Mouse (Mus musculus): ENCODE measurements around the gene Cd164. TPM values are rescaled to one million over a fixed set of nuclear protein-coding genes. Genes with fewer than 3 reads are reported as not detected.
"Not testable (repeated sequence)": the region's sequence is repeated elsewhere in the genome, so short reads cannot be mapped to it uniquely, and the experiment has no call there.

Gene Cd164
- polyA plus RNA-seq, 1 experiment from 2014 or later, result 98.8 TPM

GRCm38 (mm10) chr10:41505446-41505845 is 13.8 kb upstream of the Cd164 start:
- 7% methylated on average over 3 of the region's 3 CpGs for WGBS
- peak; percentile 65; the same call in 1 of the 2 replicates for ATAC-seq (ENCODE audit: low FRiP score, low read depth)
- not testable (repeated sequence) for H3K27ac ChIP-seq; H3K27me3 ChIP-seq (replicated peaks); H3K9me3 ChIP-seq; H3K9ac ChIP-seq; H3K4me1 ChIP-seq; H3K4me2 ChIP-seq (replicated peaks); H3K36me3 ChIP-seq; H3K4me3 ChIP-seq

DNA sequence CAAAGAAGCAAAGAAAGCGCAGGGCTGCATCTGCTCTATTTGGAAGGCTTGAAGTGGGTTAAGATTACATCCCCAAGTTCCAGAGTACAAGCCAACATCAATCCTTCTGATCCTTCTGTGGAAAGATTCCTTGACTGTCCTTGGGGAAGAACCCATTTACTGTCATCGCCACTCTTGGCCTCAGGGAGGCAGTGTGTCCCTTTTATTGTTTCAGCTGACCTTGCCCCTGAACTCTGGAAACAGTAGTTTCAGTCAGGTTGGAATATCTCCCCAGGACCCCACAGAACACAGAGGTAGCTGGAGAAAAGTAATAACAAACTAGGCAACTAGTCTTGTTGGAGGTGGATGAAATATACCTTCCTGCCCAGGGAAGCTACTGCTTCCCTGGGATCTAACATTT is 10.1 kb upstream of the Cd164 start:
- WGBS, result 36% methylated on average over 2 of the region's 2 CpGs
- Histone ChIP-seq H3K4me3 (no peak overlapping the region), H3K27me3 (replicated peaks) (no peaks in the 10 kb centered on the region), H3K4me1 (no peaks in the 10 kb centered on the region), H3K9me3 (no peaks in the 10 kb centered on the region), H3K4me2 (replicated peaks) (no peak overlapping the region), H3K27ac (no peak overlapping the region), H3K36me3 (no peaks in the 10 kb centered on the region), H3K9ac (no peak overlapping the region)
- no peak for ATAC-seq (ENCODE audit: low FRiP score, low read depth)

GRCm38 (mm10) chr10:41514301-41514700 is 4.9 kb upstream of the Cd164 start:
- H3K27ac ChIP-seq, result no peak overlapping the region
- H3K36me3 ChIP-seq, result no peaks in the 10 kb centered on the region
- H3K4me1 ChIP-seq, result no peaks in the 10 kb centered on the region
- ATAC-seq (ENCODE audit: low FRiP score, low read depth), result no peak
- no peak overlapping the region for H3K4me3 ChIP-seq
- H3K9ac ChIP-seq, result no peak overlapping the region
- 73% methylated on average over 4 of the region's 4 CpGs for WGBS
- H3K9me3 ChIP-seq, result no peaks in the 10 kb centered on the region
- no peak overlapping the region for H3K4me2 ChIP-seq (replicated peaks)
- no peaks in the 10 kb centered on the region for H3K27me3 ChIP-seq (replicated peaks)

DNA sequence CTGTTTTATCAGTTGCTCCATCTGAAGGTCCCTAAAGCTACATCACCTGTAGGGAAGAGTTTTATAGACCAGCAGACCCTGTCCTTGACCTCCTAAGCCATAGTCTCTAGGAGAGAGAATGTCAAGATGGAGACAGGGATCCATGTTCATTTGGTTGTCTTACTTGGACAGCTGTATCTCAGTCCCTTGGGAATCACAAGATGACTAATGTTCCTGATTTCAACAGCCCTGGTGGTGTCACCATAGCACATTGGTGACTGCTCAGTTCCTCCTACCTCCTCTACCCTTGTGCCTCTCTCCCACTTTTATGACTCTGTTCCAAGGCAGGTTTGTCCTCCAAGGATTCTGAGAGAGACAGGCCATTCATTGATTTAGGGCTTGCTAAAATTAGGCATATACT is 4.3 kb upstream of the Cd164 start:
- no peak overlapping the region for H3K4me3 ChIP-seq
- no peak overlapping the region for H3K9ac ChIP-seq
- no peak for ATAC-seq (ENCODE audit: low FRiP score, low read depth)
- H3K36me3 ChIP-seq, result no peaks in the 10 kb centered on the region
- H3K27ac ChIP-seq, result no peak overlapping the region
- H3K9me3 ChIP-seq, result no peaks in the 10 kb centered on the region
- H3K4me2 ChIP-seq (replicated peaks), result no peak overlapping the region
- H3K27me3 ChIP-seq (replicated peaks), result no peaks in the 10 kb centered on the region
- H3K4me1 ChIP-seq, result no peaks in the 10 kb centered on the region

DNA sequence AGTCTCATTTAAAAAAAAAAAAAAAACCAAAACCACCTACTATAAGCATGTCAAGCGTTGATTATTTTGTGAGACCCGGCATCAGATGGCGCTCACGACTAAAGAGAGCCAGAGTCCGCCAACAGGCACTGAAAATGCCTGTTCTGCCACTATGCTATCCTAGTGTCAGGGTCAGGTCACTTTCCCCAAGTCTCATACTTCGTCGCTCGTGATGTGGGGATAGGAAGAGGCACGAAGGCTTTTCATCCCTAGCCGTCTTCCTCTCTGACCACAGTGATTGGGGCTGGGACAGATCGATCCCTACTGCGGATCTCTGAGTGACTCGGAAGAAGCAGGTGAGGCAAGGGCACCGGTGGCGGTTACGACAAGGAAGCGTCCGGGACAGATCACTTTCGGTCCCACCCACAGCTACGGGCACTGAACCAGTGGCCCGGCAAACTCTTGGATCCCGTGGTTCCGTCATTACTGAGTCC is 670 bp upstream of the Cd164 start:
- under 1% methylated on average over 23 of the region's 23 CpGs for WGBS
- Histone ChIP-seq H3K9ac (peak overlapping the region; percentile 90), H3K4me2 (replicated peaks) (peak overlapping the region; percentile 81), H3K4me3 (peak overlapping the region; percentile 92), H3K36me3 (no peaks in the 10 kb centered on the region), H3K27ac (peak overlapping the region; percentile 92), H3K9me3 (no peaks in the 10 kb centered on the region), H3K4me1 (peaks cover 11% of the 10 kb centered on the region), H3K27me3 (replicated peaks) (no peaks in the 10 kb centered on the region)
- ATAC-seq (ENCODE audit: low FRiP score, low read depth), result peak; percentile 52

DNA sequence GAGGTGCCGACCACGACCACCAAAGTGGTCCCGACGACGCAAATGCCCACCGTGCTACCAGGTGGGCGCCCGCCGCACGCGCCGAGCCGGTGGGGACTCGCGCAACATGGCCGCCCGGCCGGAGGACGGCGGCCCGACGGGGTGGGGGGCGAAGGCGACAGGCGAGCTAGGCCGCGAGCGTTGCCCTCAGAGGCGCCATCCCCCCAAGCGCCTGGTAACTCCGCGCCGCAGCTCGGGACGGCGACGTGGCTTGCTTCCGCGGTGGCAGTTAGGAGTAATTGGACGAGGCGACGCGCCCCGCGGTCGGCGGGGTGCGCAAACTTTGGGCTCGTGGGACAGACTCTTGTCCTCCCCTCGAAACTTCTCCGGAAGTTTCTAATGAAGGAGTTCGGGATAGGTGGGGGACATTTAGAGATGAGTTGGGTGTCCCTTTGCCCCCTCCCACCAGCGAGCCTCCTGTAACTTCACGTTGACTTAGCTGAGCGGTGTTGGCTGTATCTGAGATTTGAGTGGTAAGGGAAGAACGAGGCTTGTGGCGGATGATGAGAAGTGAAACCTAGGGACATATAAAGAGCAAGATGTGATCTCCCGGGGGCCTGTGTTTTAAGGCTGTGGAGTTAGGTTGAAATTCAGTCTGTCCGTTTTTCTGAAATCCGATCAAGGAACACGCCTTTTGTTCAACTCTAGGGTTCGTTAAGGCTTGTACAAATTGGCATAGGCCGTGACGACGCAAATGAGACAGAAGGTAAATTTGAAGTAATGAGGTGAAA is 611 bp downstream of the Cd164 start:
- no peaks in the 10 kb centered on the region for H3K27me3 ChIP-seq (replicated peaks)
- H3K9ac ChIP-seq, result peak overlapping the region; percentile 90
- H3K4me2 ChIP-seq (replicated peaks), result peak overlapping the region; percentile 81
- H3K27ac ChIP-seq, result peak overlapping the region; percentile 92
- peaks cover 11% of the 10 kb centered on the region for H3K4me1 ChIP-seq
- H3K9me3 ChIP-seq, result no peaks in the 10 kb centered on the region
- H3K4me3 ChIP-seq, result peak overlapping the region; percentile 92
- WGBS, result under 1% methylated on average over 65 of the region's 65 CpGs
- ATAC-seq (ENCODE audit: low FRiP score, low read depth), result peak; percentile 73
- peaks cover 5% of the 10 kb centered on the region; the same call in 1 of the 2 replicates for H3K36me3 ChIP-seq

GRCm38 (mm10) chr10:41520410-41520673 is 1.1 kb downstream of the Cd164 start:
- H3K9ac ChIP-seq, result peak overlapping the region; percentile 90
- H3K36me3 ChIP-seq, result peaks cover 6% of the 10 kb centered on the region; the same call in 1 of the 2 replicates
- ATAC-seq (ENCODE audit: low FRiP score, low read depth), result no peak
- H3K9me3 ChIP-seq, result no peaks in the 10 kb centered on the region
- no peak overlapping the region for H3K27ac ChIP-seq
- peak overlapping the region; percentile 81 for H3K4me2 ChIP-seq (replicated peaks)
- H3K27me3 ChIP-seq (replicated peaks), result no peaks in the 10 kb centered on the region
- H3K4me1 ChIP-seq, result peaks cover 11% of the 10 kb centered on the region
- H3K4me3 ChIP-seq, result peak overlapping the region; percentile 92
- WGBS, result 6% methylated on average over 5 of the region's 5 CpGs

GRCm38 (mm10) chr10:41523386-41523785 is 4.2 kb downstream of the Cd164 start:
- 84% methylated on average over 3 of the region's 3 CpGs for WGBS
- Histone ChIP-seq H3K27me3 (replicated peaks) (no peaks in the 10 kb centered on the region), H3K4me3 (no peak overlapping the region), H3K4me2 (replicated peaks) (no peak overlapping the region), H3K9me3 (no peaks in the 10 kb centered on the region), H3K4me1 (peaks cover 11% of the 10 kb centered on the region), H3K27ac (no peak overlapping the region), H3K9ac (no peak overlapping the region), H3K36me3 (peaks cover 6% of the 10 kb centered on the region; the same call in 1 of the 2 replicates)
- ATAC-seq (ENCODE audit: low FRiP score, low read depth), result no peak

DNA sequence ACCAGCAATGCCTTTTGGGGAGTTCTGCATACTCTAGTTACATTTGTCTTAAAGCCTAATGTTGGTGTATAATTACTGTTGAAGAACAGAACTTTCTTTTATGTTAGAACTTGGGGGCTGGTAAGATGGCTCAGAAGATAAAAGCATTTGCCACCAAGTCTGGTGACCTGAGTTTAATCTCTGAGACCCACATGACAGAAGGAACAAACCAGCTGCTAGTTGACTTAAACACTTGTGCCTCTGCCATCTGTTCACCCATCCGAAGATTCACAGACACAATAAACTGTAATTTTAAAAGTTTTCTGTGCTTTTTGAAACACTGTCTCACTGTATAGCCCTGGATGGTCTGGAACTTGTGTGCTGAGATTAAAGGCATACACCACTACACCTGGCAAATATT is 6.5 kb downstream of the Cd164 start:
- Histone ChIP-seq H3K27me3 (replicated peaks) (no peaks in the 10 kb centered on the region), H3K4me3 (no peak overlapping the region), H3K4me2 (replicated peaks) (no peak overlapping the region), H3K27ac (no peak overlapping the region), H3K9ac (no peak overlapping the region), H3K9me3 (no peaks in the 10 kb centered on the region), H3K36me3 (peaks cover 23% of the 10 kb centered on the region), H3K4me1 (peaks cover 9% of the 10 kb centered on the region)
- ATAC-seq (ENCODE audit: low FRiP score, low read depth), result no peak
- WGBS, result 85% methylated on average over 1 of the region's 1 CpGs

- Histone ChIP-seq H3K27me3 (replicated peaks) (no peaks in the 10 kb centered on the region), H3K4me1 (no peaks in the 10 kb centered on the region), H3K4me2 (replicated peaks) (no peak overlapping the region), H3K4me3 (no peak overlapping the region), H3K9me3 (no peaks in the 10 kb centered on the region), H3K9ac (no peak overlapping the region), H3K27ac (no peak overlapping the region), H3K36me3 (peaks cover 50% of the 10 kb centered on the region)
- WGBS, result 91% methylated on average over 5 of the region's 5 CpGs
- ATAC-seq (ENCODE audit: low FRiP score, low read depth), result no peak
Measured at GRCm38 (mm10) chr10:41529972-41530371, 10.8 kb downstream of the Cd164 start.

DNA sequence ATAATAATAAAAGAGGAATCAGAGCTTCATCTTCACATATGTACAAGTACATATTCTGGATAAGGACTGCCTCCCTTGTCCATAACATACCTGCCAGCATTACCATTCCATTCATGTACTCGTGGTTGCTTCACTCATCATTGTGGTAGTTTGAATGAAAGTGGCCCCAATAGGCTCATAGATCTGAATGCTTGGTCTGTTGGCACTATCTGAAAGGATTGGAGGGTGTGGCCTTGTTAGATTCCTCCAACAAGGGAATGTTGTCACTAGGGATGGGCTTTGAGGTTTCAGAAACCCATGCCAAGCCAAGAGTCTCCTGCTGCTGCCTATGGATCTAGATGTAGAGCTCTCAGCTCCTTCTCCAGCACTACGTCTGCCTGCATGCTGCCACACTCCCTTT is 16.8 kb downstream of the Cd164 start:
- Histone ChIP-seq H3K27ac (no peak overlapping the region), H3K9ac (no peak overlapping the region), H3K4me3 (no peak overlapping the region), H3K9me3 (no peaks in the 10 kb centered on the region), H3K27me3 (replicated peaks) (no peaks in the 10 kb centered on the region), H3K4me1 (no peaks in the 10 kb centered on the region), H3K36me3 (peaks cover 52% of the 10 kb centered on the region), H3K4me2 (replicated peaks) (no peak overlapping the region)
- no peak for ATAC-seq (ENCODE audit: low FRiP score, low read depth)
- 90% methylated on average over 2 of the region's 2 CpGs for WGBS

DNA sequence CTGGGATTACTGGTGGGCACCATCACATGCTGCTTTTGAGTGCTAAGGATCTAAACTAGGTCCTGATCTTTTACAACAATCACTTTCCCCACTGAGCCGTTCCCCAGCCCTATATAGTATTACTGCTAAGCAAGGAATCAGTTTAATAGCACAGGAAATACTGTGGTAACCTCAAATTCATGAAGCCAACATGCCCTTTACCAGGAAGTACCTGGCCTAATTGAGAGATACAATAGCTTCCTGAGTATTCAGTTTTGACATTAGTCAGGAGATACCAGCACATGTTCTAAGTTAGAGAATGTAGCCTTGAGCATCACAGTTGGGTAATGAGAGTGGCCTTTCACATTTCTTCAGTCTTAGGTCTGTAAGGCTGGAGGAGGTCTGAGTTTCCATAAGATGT is 17.5 kb downstream of the Cd164 start:
- ATAC-seq (ENCODE audit: low FRiP score, low read depth), result no peak
- H3K27me3 ChIP-seq (replicated peaks), result no peaks in the 10 kb centered on the region
- no peaks in the 10 kb centered on the region for H3K4me1 ChIP-seq
- no peak overlapping the region for H3K27ac ChIP-seq
- H3K4me3 ChIP-seq, result no peak overlapping the region
- WGBS, result 88% methylated on average over 1 of the region's 1 CpGs
- no peak overlapping the region for H3K9ac ChIP-seq
- no peaks in the 10 kb centered on the region for H3K9me3 ChIP-seq
- H3K36me3 ChIP-seq, result peaks cover 46% of the 10 kb centered on the region
- H3K4me2 ChIP-seq (replicated peaks), result no peak overlapping the region
